Mouse (Mus musculus): ENCODE results near the gene Mbd5. TPM values are rescaled to one million over a fixed set of nuclear protein-coding genes. Genes with fewer than 3 reads are reported as not detected.

Gene Mbd5
- polyA plus RNA-seq (2015; fragmentation: Nextera tagmentation; extraction: Ambion mirVana): 35.2 and 36.5 TPM in 2 replicates

GRCm38 (mm10) chr2:48948841-48949584, at the start of gene Mbd5:
Gene Mbd5, plus strand, starts transcription at chr2:48949508.
- ATAC-seq (ENCODE audit: low FRiP score, low read depth): peak; percentile 99
- Histone ChIP-seq H3K4me1 (replicated peaks) (peaks cover 17% of the 10 kb centered on the region), H3K4me2 (peak within 1 kb of the TSS; percentile 77), H3K27me3 (no peaks in the 10 kb centered on the region), H3K4me3 (peak within 1 kb of the TSS; percentile 86), H3K27ac (replicated peaks) (peak within 1 kb of the TSS; percentile 96), H3K36me3 (no peaks in the 10 kb centered on the region), H3K9me3 (no peaks in the 10 kb centered on the region), H3K9ac (peak within 1 kb of the TSS; percentile 90)
- under 1% methylated on average over 41 of the region's 49 CpGs for WGBS

- 53% methylated on average over 2 of the region's 2 CpGs for WGBS
- Histone ChIP-seq H3K27me3 (no peaks in the 10 kb centered on the region), H3K4me1 (replicated peaks) (no peaks in the 10 kb centered on the region), H3K4me2 (no peak overlapping the region), H3K9ac (no peak overlapping the region), H3K36me3 (peaks cover 17% of the 10 kb centered on the region), H3K27ac (replicated peaks) (no peak overlapping the region), H3K9me3 (no peaks in the 10 kb centered on the region), H3K4me3 (no peak overlapping the region)
- no peak for ATAC-seq (ENCODE audit: low FRiP score, low read depth)
Observed at GRCm38 (mm10) chr2:48908866-48909265, 40.4 kb upstream of the Mbd5 start.

GRCm38 (mm10) chr2:48914185-48914584, 35.1 kb upstream of the Mbd5 start:
- no peak overlapping the region for H3K9ac ChIP-seq
- no peak overlapping the region for H3K4me3 ChIP-seq
- H3K9me3 ChIP-seq: no peaks in the 10 kb centered on the region
- no peak for ATAC-seq (ENCODE audit: low FRiP score, low read depth)
- no peak overlapping the region for H3K4me2 ChIP-seq
- H3K4me1 ChIP-seq (replicated peaks): no peaks in the 10 kb centered on the region
- 81% methylated on average over 1 of the region's 1 CpGs for WGBS
- H3K36me3 ChIP-seq: peaks cover 19% of the 10 kb centered on the region
- no peaks in the 10 kb centered on the region for H3K27me3 ChIP-seq
- H3K27ac ChIP-seq (replicated peaks): no peak overlapping the region

GRCm38 (mm10) chr2:48915832-48916231, 33.5 kb upstream of the Mbd5 start:
- Histone ChIP-seq H3K4me3 (no peak overlapping the region), H3K4me1 (replicated peaks) (no peaks in the 10 kb centered on the region), H3K9me3 (no peaks in the 10 kb centered on the region), H3K27me3 (no peaks in the 10 kb centered on the region), H3K4me2 (no peak overlapping the region), H3K36me3 (peaks cover 19% of the 10 kb centered on the region), H3K9ac (no peak overlapping the region), H3K27ac (replicated peaks) (no peak overlapping the region)
- no peak for ATAC-seq (ENCODE audit: low FRiP score, low read depth)

GRCm38 (mm10) chr2:48935058-48935457, 14.2 kb upstream of the Mbd5 start:
- Histone ChIP-seq H3K4me3 (no peak overlapping the region), H3K9ac (no peak overlapping the region), H3K27ac (replicated peaks) (no peak overlapping the region), H3K27me3 (no peaks in the 10 kb centered on the region), H3K36me3 (peaks cover 15% of the 10 kb centered on the region), H3K4me2 (no peak overlapping the region), H3K4me1 (replicated peaks) (no peaks in the 10 kb centered on the region), H3K9me3 (no peaks in the 10 kb centered on the region)
- no peak for ATAC-seq (ENCODE audit: low FRiP score, low read depth)
- WGBS: 98% methylated on average over 2 of the region's 2 CpGs

- peaks cover 17% of the 10 kb centered on the region for H3K4me1 ChIP-seq (replicated peaks)
- H3K9me3 ChIP-seq: no peaks in the 10 kb centered on the region
- H3K4me2 ChIP-seq: peak overlapping the region; percentile 77
- no peaks in the 10 kb centered on the region for H3K27me3 ChIP-seq
- no peak for ATAC-seq (ENCODE audit: low FRiP score, low read depth)
- no peaks in the 10 kb centered on the region for H3K36me3 ChIP-seq
- H3K27ac ChIP-seq (replicated peaks): no peak overlapping the region
- H3K9ac ChIP-seq: 0 out of 2 replicates have a peak overlapping the region, but pooled peaks have one; percentile 90
- WGBS: 67% methylated on average over 3 of the region's 3 CpGs
- peak overlapping the region; percentile 86 for H3K4me3 ChIP-seq
Observed at GRCm38 (mm10) chr2:48947761-48948160, 1.5 kb upstream of the Mbd5 start.

- 0% methylated on average over 9 of the region's 9 CpGs for WGBS
- H3K27ac ChIP-seq (replicated peaks): peak overlapping the region; percentile 96
- H3K4me3 ChIP-seq: peak overlapping the region; percentile 86
- no peaks in the 10 kb centered on the region for H3K9me3 ChIP-seq
- H3K27me3 ChIP-seq: no peaks in the 10 kb centered on the region
- peak overlapping the region; percentile 71 for H3K9ac ChIP-seq
- H3K4me2 ChIP-seq: peak overlapping the region; percentile 58
- ATAC-seq (ENCODE audit: low FRiP score, low read depth): peak; percentile 76
- H3K4me1 ChIP-seq (replicated peaks): peaks cover 17% of the 10 kb centered on the region
- H3K36me3 ChIP-seq: no peaks in the 10 kb centered on the region
Observed at GRCm38 (mm10) chr2:48949743-48950251, 489 bp downstream of the Mbd5 start.

- Histone ChIP-seq H3K27ac (replicated peaks) (peak within 1 kb of the TSS; percentile 96), H3K27me3 (no peaks in the 10 kb centered on the region), H3K4me1 (replicated peaks) (peaks cover 17% of the 10 kb centered on the region), H3K9me3 (no peaks in the 10 kb centered on the region), H3K4me2 (peak within 1 kb of the TSS; percentile 58), H3K36me3 (no peaks in the 10 kb centered on the region), H3K9ac (peak within 1 kb of the TSS; percentile 71), H3K4me3 (peak within 1 kb of the TSS; percentile 86)
- 0% methylated on average over 2 of the region's 2 CpGs for WGBS
- no peak for ATAC-seq (ENCODE audit: low FRiP score, low read depth)
Observed at GRCm38 (mm10) chr2:48950252-48950315, 776 bp downstream of the Mbd5 start, which contains the start of gene Orc4. Gene Orc4, minus strand, starts transcription at chr2:48950277.

GRCm38 (mm10) chr2:48950316-48950880, 1.1 kb downstream of the Mbd5 start:
- 6% methylated on average over 6 of the region's 6 CpGs for WGBS
- ATAC-seq (ENCODE audit: low FRiP score, low read depth): no peak
- H3K9me3 ChIP-seq: no peaks in the 10 kb centered on the region
- no peaks in the 10 kb centered on the region for H3K36me3 ChIP-seq
- peak overlapping the region; percentile 58 for H3K4me2 ChIP-seq
- H3K4me1 ChIP-seq (replicated peaks): peaks cover 17% of the 10 kb centered on the region
- peak overlapping the region; percentile 86 for H3K4me3 ChIP-seq
- peak overlapping the region; percentile 71 for H3K9ac ChIP-seq
- H3K27me3 ChIP-seq: no peaks in the 10 kb centered on the region
- peak overlapping the region; percentile 96 for H3K27ac ChIP-seq (replicated peaks)

GRCm38 (mm10) chr2:48956591-48956990, 7.3 kb downstream of the Mbd5 start:
- no peak overlapping the region for H3K4me2 ChIP-seq
- 77% methylated on average over 3 of the region's 3 CpGs for WGBS

GRCm38 (mm10) chr2:48978920-48979319, 29.6 kb downstream of the Mbd5 start:
- Histone ChIP-seq H3K9ac (no peak overlapping the region), H3K27ac (replicated peaks) (no peak overlapping the region), H3K4me3 (no peak overlapping the region), H3K4me1 (replicated peaks) (no peaks in the 10 kb centered on the region), H3K27me3 (no peaks in the 10 kb centered on the region), H3K4me2 (no peak overlapping the region), H3K36me3 (no peaks in the 10 kb centered on the region), H3K9me3 (no peaks in the 10 kb centered on the region)
- WGBS: 85% methylated on average over 3 of the region's 3 CpGs
- no peak for ATAC-seq (ENCODE audit: low FRiP score, low read depth)

More at GRCm38 (mm10) chr2:48956591-48956990, 7.3 kb downstream of the Mbd5 start:
- ATAC-seq (ENCODE audit: low FRiP score, low read depth): no peak
- Histone ChIP-seq H3K36me3 (no peaks in the 10 kb centered on the region), H3K27ac (replicated peaks) (no peak overlapping the region), H3K4me3 (no peak overlapping the region), H3K4me1 (replicated peaks) (peaks cover 5% of the 10 kb centered on the region), H3K27me3 (no peaks in the 10 kb centered on the region), H3K9me3 (no peaks in the 10 kb centered on the region), H3K9ac (no peak overlapping the region)

- Histone ChIP-seq H3K27ac (replicated peaks) (no peak overlapping the region), H3K4me3 (no peak overlapping the region), H3K4me2 (no peak overlapping the region), H3K9me3 (no peaks in the 10 kb centered on the region), H3K27me3 (no peaks in the 10 kb centered on the region), H3K36me3 (no peaks in the 10 kb centered on the region), H3K9ac (no peak overlapping the region), H3K4me1 (replicated peaks) (no peaks in the 10 kb centered on the region)
- ATAC-seq (ENCODE audit: low FRiP score, low read depth): no peak
- WGBS: 88% methylated on average over 3 of the region's 3 CpGs
Observed at GRCm38 (mm10) chr2:48990322-48990721, 41.0 kb downstream of the Mbd5 start.

All from hindbrain, embryonic 15.5 days (tissue).